Mouse (Mus musculus): ENCODE measurements around the gene Clstn1.

- TF ChIP-seq CTCF (IDR thresholded peaks at IDR 0.05; ENCODE audit: borderline replicate concordance, insufficient read depth, low read length) (no peak), POLR2A (IDR thresholded peaks at IDR 0.05; ENCODE audit: low read depth, low read length) (no peak)
Observed at GRCm38 (mm10) chr4:149556111-149556510, 30.2 kb upstream of the Clstn1 start.

Measured in embryonic fibroblast, embryonic 13.5 days (primary cell).